Mouse (Mus musculus) testis, adult 2 months (tissue): ENCODE measurements at regions not wholly inside any gene's neighbourhood (a gene's known extent, or its start where the extent isn't known, plus 50 kb on each side); places are given as distances from the start of the nearest gene placed in this dataset.

Experiments used
- CTCF ChIP-seq: fragments of 200-500 bp; IDR thresholded peaks from 2 replicates; pipeline ENCODE4 v1.5.1; 2012; ENCODE audit warnings: low read depth, mild to moderate bottlenecking, inconsistent platforms, low read length, moderate library complexity; ENCODE audit not compliant: control insufficient read depth, insufficient read depth, insufficient replicate concordance
- POLR2A ChIP-seq: fragments of 200-500 bp; IDR thresholded peaks from 2 replicates; pipeline ENCODE4 v1.6.1; 2012; ENCODE audit warnings: low read depth, mild to moderate bottlenecking, inconsistent platforms, low read length, moderate library complexity; ENCODE audit not compliant: control insufficient read depth

DNA sequence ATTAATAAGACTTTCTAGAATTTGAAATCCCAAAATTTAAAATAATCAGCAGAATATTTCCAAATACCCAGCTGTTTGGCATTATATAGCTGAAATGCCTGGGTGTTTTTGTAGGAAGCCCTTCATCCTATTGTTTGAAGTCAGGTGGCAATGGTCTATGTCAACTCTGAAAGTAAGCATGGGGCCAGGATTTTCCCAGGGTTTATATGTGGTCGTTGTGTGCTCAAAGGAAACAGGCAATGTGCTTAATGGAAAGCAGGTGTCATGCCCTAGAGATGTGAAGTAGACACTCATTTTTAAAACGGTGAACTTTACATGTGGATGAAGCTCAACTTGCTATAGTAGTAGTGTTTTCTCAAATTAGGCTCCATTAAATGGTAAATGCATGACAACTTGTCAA is 105.4 kb upstream of the Mocs2 start:
- no peak for TF ChIP-seq POLR2A
- TF ChIP-seq CTCF: no peak
